Comparison of ENCODE assay signal across 13 mouse cellular contexts in genomic region chrX:167318819-167319396, GRCm38 (mm10). TPM values are rescaled to one million over a fixed set of nuclear protein-coding genes. Genes with fewer than 3 reads are reported as not detected.
A peak's percentile ranks its signal among the peaks of the same experiment; 100 is the strongest.
DNase-seq lines count a peak whose midpoint lies in the region; ATAC-seq and TF ChIP-seq lines count a peak whose summit lies in the region.
"Had no signal": no experiment of that assay in that cellular context is flagged by ENCODE, and none has a peak within 500 bp of the region (broad histone marks: within the 10 kb centered on the region; RNA-seq: fewer than 3 reads in every experiment).

No protein-coding gene starts in this region.

- peak; percentile 0 for DNase-seq in hindbrain, embryonic 11.5 days (ENCODE audit: low spot score)
- DNase-seq in spleen, adult 2 months (ENCODE audit: low read depth in 1 of 2, low spot score in 2 of 2) = peak in 1 of 2 experiments; percentile 9
- DNase-seq in spleen, adult 12 weeks (ENCODE audit: low spot score) = no peak
- no peak for DNase-seq in hindbrain, embryonic 14.5 days (ENCODE audit: low spot score)
- peak; percentile 29 for DNase-seq in splenic B cell, adult 2 months (ENCODE audit: low read depth, low spot score)
- no peak for DNase-seq in urinary bladder, adult 2 months (ENCODE audit: low spot score)
- no peak for DNase-seq in yolk sac, embryonic 10.5 days (ENCODE audit: low spot score)
- DNase-seq: cerebellum, adult 9-10 months; gastrocnemius, adult 2 months; lung, postnatal 14 days; retina, postnatal 1 day had no signal

- H3K27ac ChIP-seq in hindbrain, embryonic 11.5 days (ENCODE audit: low read depth, low read length) = no peak overlapping the region
- H3K27ac ChIP-seq in hindbrain, embryonic 16.5 days (ENCODE audit: low read depth, low read length) = no peak overlapping the region
- peak overlapping the region; percentile 55; the same call in 1 of the 2 replicates for H3K27ac ChIP-seq in spleen, adult 2 months (ENCODE audit: insufficient read depth, low read length)
- no peak overlapping the region for H3K27ac ChIP-seq in hindbrain, embryonic 14.5 days
- H3K27ac ChIP-seq: gastrocnemius, adult 2 months; limb, embryonic 10.5 days had no signal

- ATAC-seq in hindbrain, embryonic 11.5 days (ENCODE audit: low FRiP score) = no peak; the same call in 1 of the 2 replicates
- ATAC-seq in hindbrain, embryonic 16.5 days = no peak; the same call in 1 of the 2 replicates
- peak; percentile 43; the same call in 1 of the 2 replicates for ATAC-seq in hindbrain, embryonic 14.5 days (ENCODE audit: low FRiP score)

- H3K4me1 ChIP-seq in hindbrain, embryonic 11.5 days (replicated peaks; ENCODE audit: control insufficient read depth, insufficient read depth, low read length) = no peaks in the 10 kb centered on the region
- no peaks in the 10 kb centered on the region for H3K4me1 ChIP-seq in hindbrain, embryonic 16.5 days (ENCODE audit: control insufficient read depth, insufficient read depth, low read depth, low read length)
- H3K4me1 ChIP-seq in spleen, adult 2 months (ENCODE audit: control insufficient read depth, insufficient read depth, insufficient read length) = no peaks in the 10 kb centered on the region; the same call in 1 of the 2 replicates
- no peaks in the 10 kb centered on the region for H3K4me1 ChIP-seq in hindbrain, embryonic 14.5 days (replicated peaks; ENCODE audit: control insufficient read depth, insufficient read depth, low read length)
- H3K4me1 ChIP-seq: limb, embryonic 10.5 days had no signal

- no peak overlapping the region for H3K4me3 ChIP-seq in hindbrain, embryonic 11.5 days (ENCODE audit: low read depth, low read length)
- H3K4me3 ChIP-seq in hindbrain, embryonic 16.5 days (ENCODE audit: low read length) = no peak overlapping the region
- H3K4me3 ChIP-seq in spleen, adult 2 months (ENCODE audit: extremely low read depth, insufficient read depth, insufficient read length) = no peak overlapping the region
- H3K4me3 ChIP-seq in hindbrain, embryonic 14.5 days (replicated peaks; ENCODE audit: low read length) = no peak overlapping the region
- H3K4me3 ChIP-seq: gastrocnemius, adult 2 months; limb, embryonic 10.5 days had no signal

- no peak overlapping the region for H3K9ac ChIP-seq in hindbrain, embryonic 11.5 days (ENCODE audit: low read depth, low read length)
- H3K9ac ChIP-seq in hindbrain, embryonic 16.5 days (ENCODE audit: low read depth, low read length) = no peak overlapping the region
- no peak overlapping the region for H3K9ac ChIP-seq in hindbrain, embryonic 14.5 days

- no peaks in the 10 kb centered on the region for H3K9me3 ChIP-seq in hindbrain, embryonic 11.5 days (ENCODE audit: control insufficient read depth, low read length)
- no peaks in the 10 kb centered on the region for H3K9me3 ChIP-seq in hindbrain, embryonic 16.5 days (ENCODE audit: control insufficient read depth, low read length)
- H3K9me3 ChIP-seq in hindbrain, embryonic 14.5 days (ENCODE audit: control insufficient read depth, low read length) = no peaks in the 10 kb centered on the region
- H3K9me3 ChIP-seq: limb, embryonic 10.5 days had no signal

- no peaks in the 10 kb centered on the region for H3K36me3 ChIP-seq in hindbrain, embryonic 11.5 days (ENCODE audit: control insufficient read depth, insufficient read depth, low read length)
- no peaks in the 10 kb centered on the region for H3K36me3 ChIP-seq in hindbrain, embryonic 16.5 days (ENCODE audit: control insufficient read depth, insufficient read depth, low read length)
- 0 out of 2 replicates have a peak, but pooled peaks cover 1% of the 10 kb centered on the region for H3K36me3 ChIP-seq in spleen, adult 2 months (ENCODE audit: control insufficient read depth, insufficient read depth, low read length)
- H3K36me3 ChIP-seq in hindbrain, embryonic 14.5 days (replicated peaks; ENCODE audit: control insufficient read depth, insufficient read depth) = no peaks in the 10 kb centered on the region
- H3K36me3 ChIP-seq in splenic B cell, adult 2 months (ENCODE audit: control insufficient read depth, insufficient read depth, low read length, poor library complexity, severe bottlenecking) = no peaks in the 10 kb centered on the region
- H3K36me3 ChIP-seq: limb, embryonic 10.5 days had no signal

- H3K4me2 ChIP-seq in hindbrain, embryonic 11.5 days (replicated peaks; ENCODE audit: low read depth, low read length) = no peak overlapping the region
- no peak overlapping the region for H3K4me2 ChIP-seq in hindbrain, embryonic 16.5 days (ENCODE audit: low read length)
- H3K4me2 ChIP-seq in hindbrain, embryonic 14.5 days (replicated peaks) = no peak overlapping the region

- WGBS in hindbrain, embryonic 11.5 days = 51% methylated on average over 4 of the region's 4 CpGs
- 40% methylated on average over 4 of the region's 4 CpGs for WGBS in hindbrain, embryonic 16.5 days
- 22% methylated on average over 4 of the region's 4 CpGs for WGBS in spleen, adult 2 months
- WGBS in hindbrain, embryonic 14.5 days = 39% methylated on average over 4 of the region's 4 CpGs

- no peak for TF ChIP-seq POLR2A in spleen, adult 2 months (IDR thresholded peaks at IDR 0.05; ENCODE audit: low read depth, low read length)

- no peaks in the 10 kb centered on the region; the same call in 1 of the 2 replicates for H3K27me3 ChIP-seq in hindbrain, embryonic 11.5 days (ENCODE audit: control insufficient read depth, insufficient read depth, low read length)
- peaks cover 3% of the 10 kb centered on the region; the same call in 1 of the 2 replicates for H3K27me3 ChIP-seq in hindbrain, embryonic 16.5 days (replicated peaks; ENCODE audit: control insufficient read depth, insufficient read depth, low read length)
- H3K27me3 ChIP-seq in spleen, adult 2 months (ENCODE audit: control insufficient read depth, insufficient read depth, low read length) = no peaks in the 10 kb centered on the region
- H3K27me3 ChIP-seq in hindbrain, embryonic 14.5 days (ENCODE audit: control insufficient read depth, insufficient read depth, low read length) = peaks cover 28% of the 10 kb centered on the region
- H3K27me3 ChIP-seq in splenic B cell, adult 2 months (ENCODE audit: control insufficient read depth, insufficient read depth, low read length, poor library complexity, severe bottlenecking) = no peaks in the 10 kb centered on the region

- no peak for TF ChIP-seq CTCF in spleen, adult 2 months (IDR thresholded peaks at IDR 0.05; ENCODE audit: extremely low read depth, insufficient read depth, insufficient read length, insufficient replicate concordance)

RNA-seq across cellular contexts. Expression of gene Tlr7, which starts 11.4 kb away (rescaled TPM):
- polyA plus RNA-seq in hindbrain, embryonic 11.5 days (2014; fragmentation: Nextera tagmentation; extraction: Ambion mirVana) = 0.50 and 1.1 TPM in 2 replicates
- 0.25 and 0.67 TPM in 2 replicates for polyA plus RNA-seq in hindbrain, embryonic 16.5 days (2015; fragmentation: Nextera tagmentation; extraction: Ambion mirVana)
- polyA plus RNA-seq in spleen, adult 2 months (2012; rRNA removed) = 1.8 and 2.6 TPM in 2 replicates
- polyA plus RNA-seq in hindbrain, embryonic 14.5 days (2014; fragmentation: Nextera tagmentation; extraction: Ambion mirVana) = 0.86 and 0.91 TPM in 2 replicates
- 2.7 and 4.3 TPM in 2 replicates for polyA plus RNA-seq in urinary bladder, adult 2 months (2012; rRNA removed)

RNA-seq across cellular contexts. Expression of gene Tlr8, which starts 54.8 kb away (rescaled TPM):
- not detected in 2 replicates for polyA plus RNA-seq in hindbrain, embryonic 11.5 days (2014; fragmentation: Nextera tagmentation; extraction: Ambion mirVana)
- polyA plus RNA-seq in hindbrain, embryonic 16.5 days (2015; fragmentation: Nextera tagmentation; extraction: Ambion mirVana) = 0.14 and 0.18 TPM in 2 replicates
- 1.0 and 1.1 TPM in 2 replicates for polyA plus RNA-seq in spleen, adult 2 months (2012; rRNA removed)
- polyA plus RNA-seq in hindbrain, embryonic 14.5 days (2014; fragmentation: Nextera tagmentation; extraction: Ambion mirVana) = 0.32 and 0.35 TPM in 2 replicates
- 1.9 TPM in 2 replicates for polyA plus RNA-seq in urinary bladder, adult 2 months (2012; rRNA removed)
- polyA plus RNA-seq: limb, embryonic 10.5 days had no signal

Comparison
In these comparisons a context has a peak if more than half of its experiments do, and no peak if none do; other contexts are left out.
1. DNase-seq: peak in hindbrain, embryonic 11.5 days (single experiment) and splenic B cell, adult 2 months (single experiment); none in spleen, adult 12 weeks (single experiment), hindbrain, embryonic 14.5 days (single experiment), urinary bladder, adult 2 months (single experiment) and yolk sac, embryonic 10.5 days (single experiment).